Mouse (Mus musculus): ENCODE measurements at regions not wholly inside any gene's neighbourhood (a gene's known extent, or its start where the extent isn't known, plus 50 kb on each side); places are given as distances from the start of the nearest gene placed in this dataset.

GRCm38 (mm10) chr5:126019781-126020180 is 488.2 kb downstream of the Tmem132b start:
- DNase-seq (ENCODE audit: low spot score in 2 of 2): no peak

GRCm38 (mm10) chr5:126023906-126024305 is 492.3 kb downstream of the Tmem132b start:
- no peak for DNase-seq (ENCODE audit: low spot score in 2 of 2)

GRCm38 (mm10) chr5:126034846-126035245 is 503.3 kb downstream of the Tmem132b start:
- DNase-seq (ENCODE audit: low spot score in 2 of 2): no peak

- DNase-seq (ENCODE audit: low spot score in 2 of 2): no peak
Observed at GRCm38 (mm10) chr5:126036686-126037085, 505.1 kb downstream of the Tmem132b start.

GRCm38 (mm10) chr5:126045761-126046160 is 514.2 kb downstream of the Tmem132b start:
- DNase-seq (ENCODE audit: low spot score in 2 of 2): no peak

GRCm38 (mm10) chr5:126063644-126064043 is 532.1 kb downstream of the Tmem132b start:
- DNase-seq (ENCODE audit: low spot score in 2 of 2): no peak

GRCm38 (mm10) chr5:126079281-126079838 is 547.8 kb downstream of the Tmem132b start:
- DNase-seq (ENCODE audit: low spot score in 2 of 2): no peak

- no peak for DNase-seq (ENCODE audit: low spot score in 2 of 2)
Observed at GRCm38 (mm10) chr5:126088251-126088914, 556.8 kb downstream of the Tmem132b start.

GRCm38 (mm10) chr5:126093196-126093595 is 561.6 kb downstream of the Tmem132b start:
- DNase-seq (ENCODE audit: low spot score in 2 of 2): no peak

- DNase-seq (ENCODE audit: low spot score in 2 of 2): no peak
Observed at GRCm38 (mm10) chr5:126096616-126097261, 565.2 kb downstream of the Tmem132b start.

GRCm38 (mm10) chr5:126097262-126097628 is 565.7 kb downstream of the Tmem132b start:
- DNase-seq (ENCODE audit: low spot score in 2 of 2): no peak

- DNase-seq (ENCODE audit: low spot score in 2 of 2): no peak
Observed at GRCm38 (mm10) chr5:126098433-126098832, 566.9 kb downstream of the Tmem132b start.

- no peak for DNase-seq (ENCODE audit: low spot score in 2 of 2)
Observed at GRCm38 (mm10) chr5:126099931-126100330, 568.4 kb downstream of the Tmem132b start.

GRCm38 (mm10) chr5:126104464-126104863 is 572.9 kb downstream of the Tmem132b start:
- no peak for DNase-seq (ENCODE audit: low spot score in 2 of 2)

GRCm38 (mm10) chr5:126104883-126105282 is 573.3 kb downstream of the Tmem132b start:
- DNase-seq (ENCODE audit: low spot score in 2 of 2): no peak

GRCm38 (mm10) chr5:126105446-126105845 is 573.9 kb downstream of the Tmem132b start:
- no peak for DNase-seq (ENCODE audit: low spot score in 2 of 2)

- no peak for DNase-seq (ENCODE audit: low spot score in 2 of 2)
Observed at GRCm38 (mm10) chr5:126107020-126107419, 575.4 kb downstream of the Tmem132b start.

- no peak for DNase-seq (ENCODE audit: low spot score in 2 of 2)
Observed at GRCm38 (mm10) chr5:126108837-126109236, 577.3 kb downstream of the Tmem132b start.

GRCm38 (mm10) chr5:126117291-126117690 is 585.7 kb downstream of the Tmem132b start:
- DNase-seq (ENCODE audit: low spot score in 2 of 2): no peak

- DNase-seq (ENCODE audit: low spot score in 2 of 2): no peak
Observed at GRCm38 (mm10) chr5:126117906-126118521, 586.4 kb downstream of the Tmem132b start.

GRCm38 (mm10) chr5:126118731-126119130 is 587.2 kb downstream of the Tmem132b start:
- no peak for DNase-seq (ENCODE audit: low spot score in 2 of 2)

GRCm38 (mm10) chr5:126123216-126123615 is 591.6 kb downstream of the Tmem132b start:
- DNase-seq (ENCODE audit: low spot score in 2 of 2): no peak
